Mouse (Mus musculus) spleen, adult 2 months (tissue): ENCODE measurements around the gene Smpdl3b.
"Not testable (repeated sequence)": the region's sequence is repeated elsewhere in the genome, so short reads cannot be mapped to it uniquely, and the experiment has no call there.

Experiments used
- CTCF ChIP-seq: fragments of 200-500 bp; IDR thresholded peaks from 2 replicates; pipeline ENCODE4 v1.5.1; 2011; ENCODE audit warnings: mild to moderate bottlenecking, inconsistent platforms; ENCODE audit not compliant: insufficient read depth, insufficient read length, insufficient replicate concordance; ENCODE audit errors: extremely low read depth
- POLR2A ChIP-seq: fragments of 200-500 bp; IDR thresholded peaks from 2 replicates; pipeline ENCODE4 v1.6.1; 2011; ENCODE audit warnings: low read depth, low read length, inconsistent platforms

DNA sequence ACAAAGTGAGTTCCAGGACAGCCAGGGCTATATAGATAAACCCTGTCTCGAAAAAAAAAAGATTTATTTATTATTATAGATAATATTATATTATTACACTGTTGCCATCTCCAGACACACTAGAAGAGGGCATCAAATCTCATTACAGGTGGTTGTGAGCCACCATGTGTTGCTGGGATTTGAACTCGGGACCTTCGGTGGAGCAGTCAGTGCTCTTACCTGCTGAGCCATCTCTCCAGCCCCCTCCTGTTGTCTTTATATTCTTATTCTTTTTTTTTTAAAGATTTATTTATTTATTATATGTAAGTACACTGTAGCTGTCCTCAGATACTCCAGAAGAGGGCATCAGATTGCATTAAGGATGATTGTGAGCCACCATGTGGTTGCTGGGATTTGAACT, 41.6 kb upstream of the Smpdl3b start:
- TF ChIP-seq POLR2A, CTCF: not testable (repeated sequence)
